Mouse (Mus musculus) lung, embryonic 16.5 days (tissue): ENCODE data around the gene Gm9780. TPM values are rescaled to one million over a fixed set of nuclear protein-coding genes. Genes with fewer than 3 reads are reported as not detected.
"Not testable (repeated sequence)": the region's sequence is repeated elsewhere in the genome, so short reads cannot be mapped to it uniquely, and the experiment has no call there.

Experiments
- ATAC-seq: fragments of 200-750 bp; cut with Nextera tagmentation; 2 replicates; pipeline ENCODE4 v1.8.0; 2017; ENCODE audit warnings: low read depth, mild to moderate bottlenecking, moderate library complexity
- H3K27ac ChIP-seq: fragments of 300-500 bp; sonication (generic); 2 replicates; pipeline ENCODE4 v1.5.1; 2014; ENCODE audit warnings: mild to moderate bottlenecking, control low read depth, low read length
- H3K27me3 ChIP-seq: fragments of 300-500 bp; sonication (generic); 2 replicates; pipeline ENCODE4 v1.6.1; 2014; ENCODE audit warnings: low read depth, low read length, mixed read lengths; ENCODE audit not compliant: control insufficient read depth, insufficient read depth
- H3K36me3 ChIP-seq: fragments of 300-500 bp; sonication (generic); 2 replicates; pipeline ENCODE4 v1.6.1; 2014; ENCODE audit warnings: low read length; ENCODE audit not compliant: control insufficient read depth, insufficient read depth
- H3K4me1 ChIP-seq: fragments of 300-500 bp; sonication (generic); replicated peaks from 2 replicates; pipeline ENCODE4 v1.6.1; 2014; ENCODE audit warnings: low read length, mixed read lengths; ENCODE audit not compliant: control insufficient read depth, insufficient read depth
- H3K4me2 ChIP-seq: fragments of 300-500 bp; sonication (generic); 2 replicates; pipeline ENCODE4 v1.6.1; 2014; ENCODE audit warnings: low read depth, low read length, control low read depth
- H3K4me3 ChIP-seq: fragments of 300-500 bp; sonication (generic); 2 replicates; pipeline ENCODE4 v1.5.1; 2014; ENCODE audit warnings: mild to moderate bottlenecking, low read length, control low read depth
- H3K9ac ChIP-seq: fragments of 300-500 bp; sonication (generic); 2 replicates; pipeline ENCODE4 v1.6.1; 2014; ENCODE audit warnings: low read length, control low read depth
- H3K9me3 ChIP-seq: fragments of 300-500 bp; sonication (generic); 2 replicates; pipeline ENCODE4 v1.6.1; 2016; ENCODE audit warnings: low read length; ENCODE audit not compliant: control insufficient read depth
- WGBS: fragments of 180-500 bp; shearing (Covaris S2); extraction: QIAGEN DNeasy Blood & Tissue Kit; methylation state at CpG from one replicate; pipeline ENCODE4 v1.1.7; 2014; 5-methylcytosine and 5-hydroxymethylcytosine counted together
- polyA plus RNA-seq: library from polyadenylated mRNA; unstranded; fragments of >200 nt; fragmentation: Nextera tagmentation; extraction: Ambion mirVana; gene quantifications from 2 replicates; pipeline ENCODE4 v1.2.1, GENCODE M21; 2015

Gm9780 gene
- polyA plus RNA-seq, 1 experiment from 2014 or later: 101 TPM

GRCm38 (mm10) chr14:25979242-25979941 lies 63.1 kb downstream of the Gm9780 start:
- H3K36me3 ChIP-seq, H3K9me3 ChIP-seq, H3K4me1 ChIP-seq, H3K27me3 ChIP-seq: not testable (repeated sequence)
- H3K27ac ChIP-seq: peak overlapping the region; percentile 69
- ATAC-seq: peak; percentile 68
- peak overlapping the region; percentile 49 for H3K4me2 ChIP-seq
- peak overlapping the region; percentile 34 for H3K4me3 ChIP-seq
- 0 out of 2 replicates have a peak overlapping the region, but pooled peaks have one; percentile 45 for H3K9ac ChIP-seq
- 0% methylated on average over 6 of the region's 13 CpGs for WGBS

- peak within 1 kb of the TSS; percentile 69 for H3K27ac ChIP-seq
- peak within 1 kb of the TSS; percentile 34 for H3K4me3 ChIP-seq
Observed at GRCm38 (mm10) chr14:25978371-25979241, 63.9 kb downstream of the Gm9780 start, which contains the start of gene Duxbl1. Gene Duxbl1, plus strand, starts transcription at chr14:25978577.

More at GRCm38 (mm10) chr14:25978371-25979241, 63.9 kb downstream of the Gm9780 start, which contains the start of gene Duxbl1:
- Histone ChIP-seq H3K9ac (0 out of 2 replicates have a peak within 1 kb of the TSS, but pooled peaks have one; percentile 45), H3K4me2 (peak within 1 kb of the TSS; percentile 49)
- not testable (repeated sequence) for H3K27me3 ChIP-seq, H3K4me1 ChIP-seq, H3K36me3 ChIP-seq, H3K9me3 ChIP-seq
- no CpG with 5 or more reads among the region's 25 CpGs for WGBS
- peak; percentile 91 for ATAC-seq

Other genes starting within 250 kb of the Gm9780 start
- gene Anxa11, start 200.6 kb downstream of the Gm9780 start, polyA plus RNA-seq: 32.0 and 34.2 TPM in 2 replicates
- gene Plac9a, start 139.6 kb downstream of the Gm9780 start, polyA plus RNA-seq: 5.3 and 10.5 TPM in 2 replicates
- gene Tmem254a, start 115.0 kb downstream of the Gm9780 start, polyA plus RNA-seq: 4.2 and 5.2 TPM in 2 replicates
- gene Cphx1, start 104.4 kb downstream of the Gm9780 start, polyA plus RNA-seq: 0.09 TPM in 1 of 2 replicates, not detected in the other
- 1.0 TPM in 2 replicates for gene Duxbl1, start 64.1 kb downstream of the Gm9780 start, polyA plus RNA-seq
- 48.8 and 50.5 TPM in 2 replicates for gene Tmem254c, start 24.6 kb upstream of the Gm9780 start, polyA plus RNA-seq
- not detected in 2 replicates for gene Cphx2, start 38.8 kb upstream of the Gm9780 start, polyA plus RNA-seq
- gene Cphx3, start 39.6 kb upstream of the Gm9780 start, polyA plus RNA-seq: not detected in 2 replicates
- 1.3 TPM in 1 of 2 replicates, not detected in the other for gene Duxbl2, start 75.6 kb upstream of the Gm9780 start, polyA plus RNA-seq
- gene Plac9b, start 139.8 kb upstream of the Gm9780 start, polyA plus RNA-seq: 88.7 and 100 TPM in 2 replicates
- gene Tmem254b, start 164.3 kb upstream of the Gm9780 start, polyA plus RNA-seq: 33.1 and 46.1 TPM in 2 replicates
- gene Duxbl3, start 215.3 kb upstream of the Gm9780 start, polyA plus RNA-seq: 0.59 and 1.7 TPM in 2 replicates